Mouse (Mus musculus): ENCODE data around the gene Hs6st1.

Gene Hs6st1

DNA sequence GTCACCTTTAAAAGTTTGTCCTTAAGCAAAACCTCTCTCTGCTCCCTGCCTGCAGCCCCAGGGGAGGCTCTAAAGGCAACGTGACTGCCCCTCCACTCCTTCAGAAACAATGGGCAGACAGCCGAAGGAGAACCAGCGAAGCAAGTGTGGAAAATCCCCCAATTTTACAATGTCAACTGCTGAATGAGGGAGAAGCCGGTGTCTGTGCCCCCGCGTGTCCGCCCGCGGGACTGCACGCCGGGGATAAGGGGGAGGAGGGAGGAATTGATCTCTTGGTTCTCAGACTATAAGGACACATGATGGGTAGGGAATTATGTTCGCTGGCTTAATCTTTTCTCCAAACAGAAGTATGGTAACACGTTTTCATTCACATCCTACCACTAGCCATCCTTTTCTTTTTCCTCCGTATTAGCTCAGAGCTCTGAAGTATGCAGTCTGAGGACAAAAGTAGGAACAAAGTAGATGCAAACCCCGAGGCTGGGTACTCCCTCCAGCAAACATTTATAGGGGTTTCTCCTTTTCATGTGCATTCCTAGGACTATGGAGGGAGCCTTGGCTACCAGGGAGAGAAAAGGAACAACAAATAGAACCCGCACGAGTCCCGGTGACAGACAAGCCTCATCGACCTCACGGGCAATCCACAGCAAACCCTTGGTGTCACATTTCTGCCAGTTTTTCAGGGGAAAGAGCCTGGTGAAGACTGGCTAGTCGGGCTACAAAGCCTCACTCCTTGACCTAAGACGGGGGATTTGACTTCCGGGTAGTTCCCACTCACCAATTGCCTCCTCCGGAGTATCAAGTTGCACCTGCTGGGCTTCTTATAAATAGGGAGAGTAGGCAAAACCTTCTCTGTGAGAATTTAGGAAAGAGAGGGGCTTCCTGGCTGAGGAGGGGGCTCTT lies 3.1 kb upstream of the Hs6st1 start:
- DNase-seq (ENCODE audit: low spot score) = peak; percentile 87

DNA sequence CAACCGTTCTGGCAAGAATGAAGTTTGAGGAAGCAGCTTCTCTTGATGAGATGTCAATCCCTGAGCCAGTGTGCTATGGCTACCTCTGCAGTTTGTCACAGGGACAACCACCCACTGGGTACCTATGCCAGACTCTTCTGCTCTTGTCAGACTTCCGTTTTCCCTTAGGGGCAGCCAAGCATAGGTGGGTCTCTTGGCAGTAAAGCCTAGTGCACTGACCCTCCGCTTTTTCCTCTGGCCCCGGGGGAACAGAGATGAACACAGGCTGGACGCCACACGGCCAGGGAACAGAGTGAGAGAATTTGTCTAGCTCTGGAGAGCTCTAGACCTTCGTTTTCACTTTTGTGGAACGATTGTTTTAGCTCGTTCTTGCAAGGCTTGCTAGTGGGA lies 2.4 kb upstream of the Hs6st1 start:
- no peak for DNase-seq (ENCODE audit: low spot score)

- DNase-seq (ENCODE audit: low spot score) = peak; percentile 2
These were observed 1.8 kb upstream of the Hs6st1 start for GRCm38 (mm10) chr1:36066216-36066980.

DNA sequence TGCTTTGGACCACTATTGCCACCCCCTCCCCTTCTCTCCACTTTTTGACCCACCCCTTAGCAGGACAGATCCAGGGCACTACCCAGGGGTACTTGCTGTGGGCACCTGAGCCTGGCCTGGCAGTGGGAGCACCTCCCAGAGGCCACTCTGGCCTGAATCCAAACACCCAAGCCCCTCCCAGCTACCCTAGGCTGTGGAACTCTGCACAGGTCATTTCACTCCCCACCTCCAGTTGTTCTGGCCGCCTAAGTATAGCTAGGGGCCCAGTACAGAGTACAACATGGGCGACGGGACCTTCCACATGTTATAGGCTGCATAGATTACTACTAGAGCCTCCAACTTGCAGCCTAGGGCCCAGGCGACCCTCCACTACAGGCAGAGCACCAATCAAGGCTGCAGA lies 999 bp upstream of the Hs6st1 start:
- DNase-seq (ENCODE audit: low spot score) = peak; percentile 3

DNA sequence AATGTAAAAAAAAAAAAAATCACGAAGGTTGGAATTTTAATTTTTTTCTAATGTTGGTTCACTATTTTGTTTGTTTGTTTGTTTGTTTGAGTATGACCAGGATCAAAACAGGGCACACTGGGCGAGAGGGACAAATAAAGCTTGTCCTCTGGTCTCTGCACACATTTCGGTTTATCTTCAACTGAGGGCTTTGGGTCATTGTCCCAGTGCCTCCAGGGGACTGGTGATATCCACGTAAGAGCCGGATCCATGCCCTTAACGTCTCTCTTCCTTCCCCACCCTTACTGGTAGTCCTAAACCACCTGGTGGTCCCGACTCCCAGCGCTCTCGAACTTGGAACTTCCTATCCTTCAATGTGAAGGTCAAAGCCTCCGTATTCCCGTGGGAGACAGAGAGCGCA lies 589 bp upstream of the Hs6st1 start:
- DNase-seq (ENCODE audit: low spot score) = no peak

GRCm38 (mm10) chr1:36068531-36069120 lies 426 bp downstream of the Hs6st1 start:
- DNase-seq (ENCODE audit: low spot score) = peak; percentile 51

GRCm38 (mm10) chr1:36069291-36069771 lies 1.1 kb downstream of the Hs6st1 start:
- DNase-seq (ENCODE audit: low spot score) = no peak

DNA sequence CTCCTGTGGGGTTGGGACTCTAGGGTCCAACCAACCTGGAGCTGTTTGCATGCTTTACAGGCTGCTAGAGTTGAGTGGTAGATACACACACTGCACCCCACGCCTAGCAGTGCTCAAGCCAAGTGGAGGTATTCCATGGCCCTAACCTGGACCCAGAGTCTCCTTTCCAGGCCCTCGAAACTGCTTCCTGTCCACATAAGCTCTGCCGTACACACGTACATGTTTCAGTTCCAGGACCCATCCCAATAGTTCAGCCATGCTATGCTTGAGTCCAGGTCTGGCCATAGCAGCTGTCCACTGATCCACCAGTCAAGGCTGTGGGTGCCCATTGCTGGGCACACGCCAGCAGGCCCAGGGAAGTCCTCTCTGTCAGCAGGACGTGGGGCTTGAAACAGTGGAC lies 2.0 kb downstream of the Hs6st1 start:
- DNase-seq (ENCODE audit: low spot score) = no peak

- DNase-seq (ENCODE audit: low spot score) = no peak
These were observed 2.5 kb downstream of the Hs6st1 start for GRCm38 (mm10) chr1:36070740-36071139.

- no peak for DNase-seq (ENCODE audit: low spot score)
These were observed 3.0 kb downstream of the Hs6st1 start for GRCm38 (mm10) chr1:36071176-36071575.

GRCm38 (mm10) chr1:36071611-36072010 lies 3.4 kb downstream of the Hs6st1 start:
- no peak for DNase-seq (ENCODE audit: low spot score)

DNA sequence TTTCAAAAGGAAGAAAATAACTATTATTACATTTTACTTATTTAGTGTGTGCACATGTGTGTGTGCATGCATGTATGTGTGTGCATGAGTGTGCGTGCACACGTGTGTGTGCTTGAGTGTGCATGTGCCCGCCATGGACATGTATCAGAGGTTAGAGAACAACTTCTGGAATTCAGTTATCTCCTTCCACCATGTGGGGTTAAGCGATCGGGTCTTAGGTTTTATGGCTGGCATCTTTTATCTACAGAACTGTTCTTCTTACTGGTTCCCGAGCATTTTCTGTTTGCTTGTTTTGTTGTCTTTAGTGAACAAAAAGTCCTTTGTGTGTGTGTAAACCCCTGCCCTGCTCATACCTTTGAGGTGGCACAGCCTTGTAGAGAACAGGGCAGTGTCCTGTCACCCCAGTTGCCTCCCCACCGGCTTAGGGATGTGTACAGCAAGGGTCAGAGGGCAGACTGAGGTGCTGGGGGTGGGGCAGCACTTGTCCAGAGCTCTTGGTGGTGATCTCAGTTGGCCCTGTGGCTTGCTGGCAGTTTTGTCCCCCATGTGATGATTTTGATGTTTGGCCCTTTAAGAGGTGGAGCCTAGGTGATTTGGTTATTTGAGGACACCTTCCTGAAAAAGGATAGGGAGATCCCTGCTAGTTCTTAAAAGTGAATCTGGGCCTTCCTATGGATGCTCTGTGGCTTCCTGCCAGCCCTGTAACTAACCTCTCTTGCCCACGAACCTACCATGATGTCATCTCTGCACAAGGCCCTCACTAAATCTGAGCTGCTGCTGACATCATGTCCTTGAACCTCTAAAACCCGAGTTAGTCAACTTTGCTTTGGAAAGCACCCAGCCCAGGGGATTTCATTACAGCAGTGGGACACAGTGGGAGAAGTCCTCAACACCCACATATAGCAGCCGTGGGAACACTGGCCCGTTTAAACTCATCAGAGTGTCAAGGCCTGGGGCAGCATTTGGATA lies 4.7 kb downstream of the Hs6st1 start:
- DNase-seq (ENCODE audit: low spot score) = no peak

- DNase-seq (ENCODE audit: low spot score) = no peak
These were observed 5.4 kb downstream of the Hs6st1 start for GRCm38 (mm10) chr1:36073566-36073965.

DNA sequence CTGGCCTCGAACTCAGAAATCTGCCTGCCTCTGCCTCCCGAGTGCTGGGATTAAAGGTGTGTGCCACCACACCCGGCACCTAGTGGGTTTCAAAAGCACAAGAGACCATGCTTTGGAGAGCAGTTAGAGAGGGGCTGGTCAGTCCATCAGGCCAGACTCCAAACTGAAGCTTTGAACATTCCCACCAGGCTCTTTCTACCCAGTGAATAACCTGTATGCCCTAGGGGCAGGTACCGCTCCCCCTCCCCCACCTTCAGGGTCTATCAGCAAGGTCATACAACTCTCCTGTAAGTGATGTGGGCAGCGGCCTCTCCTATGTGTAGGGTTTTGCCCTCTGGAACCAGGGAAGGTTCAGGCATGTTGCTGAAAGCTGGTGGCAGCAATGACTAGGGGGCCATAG lies 6.0 kb downstream of the Hs6st1 start:
- no peak for DNase-seq (ENCODE audit: low spot score)

DNA sequence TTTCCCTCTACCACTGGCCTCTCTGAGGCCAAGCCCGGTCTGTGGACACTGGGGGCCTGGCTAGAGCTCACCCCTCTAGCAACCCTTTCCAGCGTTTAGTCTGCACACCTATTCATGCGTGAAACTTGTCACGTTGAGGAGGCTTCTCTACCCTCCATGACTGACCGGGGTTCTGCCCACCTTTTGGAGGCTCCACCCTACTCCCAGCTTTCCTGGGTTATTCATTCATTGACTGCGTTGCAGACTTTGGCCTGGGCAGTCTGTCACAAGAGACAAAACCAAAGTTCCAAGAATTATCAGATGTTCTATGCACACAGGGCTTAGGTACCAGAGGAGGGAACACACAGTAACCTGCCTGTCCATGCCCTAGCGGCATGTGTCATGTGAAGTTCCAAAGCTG lies 6.8 kb downstream of the Hs6st1 start:
- DNase-seq (ENCODE audit: low spot score) = no peak

- DNase-seq (ENCODE audit: low spot score) = no peak
These were observed 7.5 kb downstream of the Hs6st1 start for GRCm38 (mm10) chr1:36075652-36076051.

DNA sequence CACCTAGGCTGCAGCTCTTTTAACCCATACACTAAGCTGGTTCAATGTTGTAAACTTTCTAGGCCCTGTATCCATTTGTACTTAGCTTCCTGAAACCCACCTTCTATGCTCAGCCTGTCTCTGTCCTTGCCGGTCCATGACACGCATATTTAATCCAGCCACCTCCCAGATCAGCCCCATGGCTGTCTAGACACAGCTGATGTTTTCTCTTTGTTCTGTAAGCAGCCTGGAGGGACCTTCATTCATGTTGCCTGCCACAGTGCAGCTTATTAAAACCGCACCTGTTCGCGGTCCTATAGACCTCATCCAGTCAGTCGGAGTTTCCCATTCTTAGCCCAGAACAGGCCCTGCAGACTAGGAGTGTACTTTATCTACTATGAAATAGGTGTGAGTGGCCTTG lies 8.9 kb downstream of the Hs6st1 start:
- DNase-seq (ENCODE audit: low spot score) = no peak

DNA sequence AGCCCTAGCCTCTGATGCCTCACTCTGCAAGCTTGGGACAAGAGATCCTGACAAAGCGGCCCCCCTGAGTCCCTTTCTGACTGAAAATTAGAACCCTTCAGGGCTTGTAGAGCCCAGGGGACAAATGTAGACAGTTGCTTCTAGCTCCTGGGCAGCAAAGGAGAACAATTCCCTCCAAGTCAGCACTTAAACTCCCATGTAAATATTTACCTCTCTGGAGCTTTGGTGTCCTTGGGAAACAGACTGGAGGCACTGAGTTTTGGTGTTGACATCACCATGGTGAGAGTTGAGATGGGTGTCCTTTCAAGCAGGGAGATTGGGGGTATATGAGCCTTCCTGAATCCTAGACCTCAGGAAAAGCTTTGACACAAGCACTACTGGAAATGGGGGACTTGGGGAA lies 10.1 kb downstream of the Hs6st1 start:
- no peak for DNase-seq (ENCODE audit: low spot score)

DNA sequence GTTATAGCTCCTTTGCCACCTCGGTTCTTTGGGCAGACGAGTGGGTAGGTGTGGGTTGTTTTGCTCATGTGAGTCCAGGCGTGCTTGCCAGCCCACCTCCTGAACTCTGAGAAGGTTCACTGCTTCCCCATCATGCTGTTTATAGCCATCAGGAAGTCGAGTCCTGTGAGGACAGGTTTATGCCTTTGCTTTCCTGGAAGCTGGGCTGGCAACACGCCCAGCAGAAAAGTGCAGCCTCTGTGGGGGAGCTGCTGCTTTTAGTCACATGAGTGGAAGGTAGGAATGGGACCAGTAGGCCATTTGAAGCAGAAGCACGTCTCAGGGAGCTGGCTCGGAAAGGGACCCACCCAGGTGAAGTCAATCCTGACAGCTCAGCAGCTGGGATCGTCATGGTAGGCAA lies 11.5 kb downstream of the Hs6st1 start:
- DNase-seq (ENCODE audit: low spot score) = peak; percentile 42

- DNase-seq (ENCODE audit: low spot score) = no peak
These were observed 12.8 kb downstream of the Hs6st1 start for GRCm38 (mm10) chr1:36080974-36081373.

GRCm38 (mm10) chr1:36082184-36082583 lies 14.0 kb downstream of the Hs6st1 start:
- DNase-seq (ENCODE audit: low spot score) = no peak

- DNase-seq (ENCODE audit: low spot score) = no peak
These were observed 15.4 kb downstream of the Hs6st1 start for GRCm38 (mm10) chr1:36083554-36083953.
